Mouse (Mus musculus) myocyte (in vitro differentiated cells): ENCODE data around the gene Auts2. TPM values are rescaled to one million over a fixed set of nuclear protein-coding genes. Genes with fewer than 3 reads are reported as not detected.

Experiments used
- H3K27me3 ChIP-seq: one replicate; pipeline ENCODE4 v1.6.1; 2011; ENCODE audit not compliant: control insufficient read depth, insufficient read depth, insufficient read length
- H3K36me3 ChIP-seq: one replicate; pipeline ENCODE4 v1.6.1; 2011; ENCODE audit not compliant: control insufficient read depth, insufficient read depth
- H3K4me2 ChIP-seq: one replicate; pipeline ENCODE4 v1.6.1; 2011; ENCODE audit warnings: low read depth, control low read depth
- H3K4me3 ChIP-seq: one replicate; pipeline ENCODE4 v1.5.1; 2011; ENCODE audit warnings: mild to moderate bottlenecking, control low read depth, moderate library complexity
- H3K79me2 ChIP-seq: one replicate; pipeline ENCODE4 v1.6.1; 2011; ENCODE audit not compliant: control insufficient read depth, insufficient read depth
- H3ac ChIP-seq: one replicate; pipeline ENCODE4 v1.6.1; 2011; ENCODE audit not compliant: control insufficient read depth, insufficient read length
- CEBPB ChIP-seq: IDR thresholded peaks from 2 replicates; pipeline ENCODE4 v1.6.1; 2011; ENCODE audit warnings: mild to moderate bottlenecking, moderate library complexity; ENCODE audit not compliant: poor library complexity, insufficient read depth, severe bottlenecking
- E2F4 ChIP-seq: IDR thresholded peaks from one replicate; pipeline ENCODE4 v1.6.1; 2011; ENCODE audit warnings: mild to moderate bottlenecking, control low read depth, moderate library complexity; ENCODE audit not compliant: insufficient read depth
- MAX ChIP-seq: IDR thresholded peaks from one replicate; pipeline ENCODE4 v1.6.1; 2011; ENCODE audit warnings: low read depth, mild to moderate bottlenecking, control low read depth
- MYOD1 ChIP-seq, 3 experiments: IDR thresholded peaks; one replicate each; pipeline ENCODE4 v1.6.1; 2011; ENCODE audit warnings: control low read depth in 2 of 3, low read depth in 2 of 3, mild to moderate bottlenecking in 2 of 3, moderate library complexity in 1 of 3; ENCODE audit not compliant: insufficient read length in 2 of 3, control insufficient read depth in 1 of 3
- MYOG ChIP-seq, 3 experiments: IDR thresholded peaks; one replicate each; pipeline ENCODE4 v1.6.1; 2011; ENCODE audit warnings: control low read depth in 2 of 3, low read depth in 2 of 3, mild to moderate bottlenecking in 2 of 3; ENCODE audit not compliant: insufficient read length in 2 of 3, control insufficient read depth in 1 of 3, insufficient read depth in 1 of 3
- POLR2A ChIP-seq: IDR thresholded peaks from one replicate; pipeline ENCODE4 v1.6.1; 2011; ENCODE audit warnings: low read depth, mild to moderate bottlenecking, control low read depth, moderate library complexity; ENCODE audit not compliant: insufficient read length
- POLR2AphosphoS2 ChIP-seq: IDR thresholded peaks from one replicate; pipeline ENCODE4 v1.6.1; 2011; ENCODE audit warnings: low read depth, control low read depth; ENCODE audit not compliant: insufficient read length
- REST ChIP-seq: IDR thresholded peaks from one replicate; pipeline ENCODE4 v1.6.1; 2011; ENCODE audit warnings: mild to moderate bottlenecking, control low read depth, moderate library complexity; ENCODE audit not compliant: insufficient read depth, insufficient read length
- SRF ChIP-seq: IDR thresholded peaks from one replicate; pipeline ENCODE4 v1.6.1; 2011; ENCODE audit warnings: low read depth; ENCODE audit not compliant: control insufficient read depth, insufficient read length
- TCF12 ChIP-seq: IDR thresholded peaks from one replicate; pipeline ENCODE4 v1.6.1; 2011; ENCODE audit warnings: mild to moderate bottlenecking, control low read depth; ENCODE audit not compliant: poor library complexity, insufficient read depth, severe bottlenecking
- TCF3 ChIP-seq: IDR thresholded peaks from one replicate; pipeline ENCODE4 v1.6.1; 2011; ENCODE audit warnings: low read depth, control low read depth; ENCODE audit not compliant: insufficient read length
- USF1 ChIP-seq: IDR thresholded peaks from one replicate; pipeline ENCODE4 v1.6.1; 2011; ENCODE audit warnings: low read depth, mild to moderate bottlenecking, control low read depth, moderate library complexity
- polyA plus RNA-seq: library from polyadenylated mRNA; unstranded; fragments of >200 nt; fragmentation: generic; extraction: Trizol; gene quantifications from one replicate; pipeline ENCODE4 v1.2.1, GENCODE M21; 2012; ENCODE audit warnings: missing spikeins

Auts2 gene
- polyA plus RNA-seq, 1 experiment, result 8.0 TPM

- no peaks in the 10 kb centered on the region for H3K27me3 ChIP-seq
- no peak overlapping the region for H3K4me3 ChIP-seq
- TF ChIP-seq MAX (no peak), TCF3 (no peak), REST (no peak), TCF12 (no peak), SRF (no peak), USF1 (no peak), POLR2AphosphoS2 (no peak), MYOD1 (IDR thresholded peaks at IDR 0.05; ENCODE audit: control insufficient read depth in 1 of 3, insufficient read length in 2 of 3, low read depth in 2 of 3) (no peak), MYOG (IDR thresholded peaks at IDR 0.05; ENCODE audit: control insufficient read depth in 1 of 3, insufficient read depth in 1 of 3, insufficient read length in 2 of 3, low read depth in 2 of 3) (no peak), CEBPB (no peak), POLR2A (no peak), E2F4 (no peak)
- no peaks in the 10 kb centered on the region for H3K79me2 ChIP-seq
- no peak overlapping the region for H3ac ChIP-seq
- no peak overlapping the region for H3K4me2 ChIP-seq
- H3K36me3 ChIP-seq, result no peaks in the 10 kb centered on the region
Measured at GRCm38 (mm10) chr5:131948571-131949151, 594.5 kb downstream of the Auts2 start.

- H3K36me3 ChIP-seq, result no peaks in the 10 kb centered on the region
- TF ChIP-seq TCF3 (no peak), CEBPB (no peak), TCF12 (no peak), REST (no peak), E2F4 (no peak), POLR2AphosphoS2 (no peak), USF1 (no peak), MYOD1 (IDR thresholded peaks at IDR 0.05; ENCODE audit: control insufficient read depth in 1 of 3, insufficient read length in 2 of 3, low read depth in 2 of 3) (no peak), MYOG (IDR thresholded peaks at IDR 0.05; ENCODE audit: control insufficient read depth in 1 of 3, insufficient read depth in 1 of 3, insufficient read length in 2 of 3, low read depth in 2 of 3) (no peak), POLR2A (no peak), MAX (no peak), SRF (no peak)
- H3K4me3 ChIP-seq, result no peak overlapping the region
- no peak overlapping the region for H3ac ChIP-seq
- H3K27me3 ChIP-seq, result no peaks in the 10 kb centered on the region
- H3K4me2 ChIP-seq, result no peak overlapping the region
- no peaks in the 10 kb centered on the region for H3K79me2 ChIP-seq
Measured at GRCm38 (mm10) chr5:131946801-131947200, 596.3 kb downstream of the Auts2 start.

GRCm38 (mm10) chr5:131944761-131945160 is 598.4 kb downstream of the Auts2 start:
- TF ChIP-seq MAX (no peak), TCF12 (no peak)
- Histone ChIP-seq H3K27me3 (no peaks in the 10 kb centered on the region), H3K79me2 (no peaks in the 10 kb centered on the region), H3K4me2 (no peak overlapping the region), H3K36me3 (no peaks in the 10 kb centered on the region), H3ac (no peak overlapping the region), H3K4me3 (no peak overlapping the region)

- no peak overlapping the region for H3ac ChIP-seq
- H3K79me2 ChIP-seq, result no peaks in the 10 kb centered on the region
- H3K36me3 ChIP-seq, result no peaks in the 10 kb centered on the region
- H3K27me3 ChIP-seq, result no peaks in the 10 kb centered on the region
- TF ChIP-seq SRF, result no peak
- TF ChIP-seq MYOG (IDR thresholded peaks at IDR 0.05; ENCODE audit: control insufficient read depth in 1 of 3, insufficient read depth in 1 of 3, insufficient read length in 2 of 3, low read depth in 2 of 3), result no peak
- TF ChIP-seq CEBPB, result no peak
- TF ChIP-seq E2F4, result no peak
- no peak for TF ChIP-seq TCF3
- TF ChIP-seq MYOD1 (IDR thresholded peaks at IDR 0.05; ENCODE audit: control insufficient read depth in 1 of 3, insufficient read length in 2 of 3, low read depth in 2 of 3), result no peak
- TF ChIP-seq USF1, result no peak
- no peak for TF ChIP-seq TCF12
- TF ChIP-seq MAX, result no peak
- no peak for TF ChIP-seq POLR2AphosphoS2
- TF ChIP-seq REST, result no peak
- TF ChIP-seq POLR2A, result no peak
- H3K4me2 ChIP-seq, result no peak overlapping the region
- H3K4me3 ChIP-seq, result no peak overlapping the region
Measured at GRCm38 (mm10) chr5:131928696-131929095, 614.4 kb downstream of the Auts2 start.

- H3ac ChIP-seq, result no peak overlapping the region
- TF ChIP-seq MYOD1 (IDR thresholded peaks at IDR 0.05; ENCODE audit: control insufficient read depth in 1 of 3, insufficient read length in 2 of 3, low read depth in 2 of 3) (no peak), TCF3 (no peak), SRF (no peak), TCF12 (no peak), POLR2AphosphoS2 (no peak), E2F4 (no peak), MYOG (IDR thresholded peaks at IDR 0.05; ENCODE audit: control insufficient read depth in 1 of 3, insufficient read depth in 1 of 3, insufficient read length in 2 of 3, low read depth in 2 of 3) (no peak), USF1 (no peak), POLR2A (no peak), REST (no peak)
- H3K27me3 ChIP-seq, result no peaks in the 10 kb centered on the region
Measured at GRCm38 (mm10) chr5:131922759-131923158, 620.4 kb downstream of the Auts2 start.

More at GRCm38 (mm10) chr5:131922759-131923158, 620.4 kb downstream of the Auts2 start:
- H3K79me2 ChIP-seq, result no peaks in the 10 kb centered on the region
- H3K4me3 ChIP-seq, result no peak overlapping the region
- H3K4me2 ChIP-seq, result no peak overlapping the region
- H3K36me3 ChIP-seq, result no peaks in the 10 kb centered on the region
